Mouse (Mus musculus) hindbrain, embryonic 14.5 days (tissue): ENCODE measurements at regions not wholly inside any gene's neighbourhood (a gene's known extent, or its start where the extent isn't known, plus 50 kb on each side); places are given as distances from the start of the nearest gene placed in this dataset.

ENCODE experiments used
- ATAC-seq: fragments of 200-750 bp; cut with Nextera tagmentation; 2 replicates; pipeline ENCODE4 v1.8.0; 2017; ENCODE audit warnings: moderate number of reproducible peaks, mild to moderate bottlenecking, moderate TSS enrichment, moderate library complexity; ENCODE audit not compliant: low FRiP score
- DNase-seq: peaks from one replicate; pipeline ENCODE4 v3.0.0-alpha.2; 2015; ENCODE audit warnings: low spot score
- H3K27ac ChIP-seq: fragments of 300-500 bp; sonication (generic); 2 replicates; pipeline ENCODE4 v1.5.1; 2014; ENCODE audit warnings: mild to moderate bottlenecking, moderate library complexity
- H3K27me3 ChIP-seq: fragments of 300-500 bp; sonication (generic); 2 replicates; pipeline ENCODE4 v1.6.1; 2014; ENCODE audit warnings: mild to moderate bottlenecking, low read length, mixed read lengths; ENCODE audit not compliant: control insufficient read depth, insufficient read depth
- H3K36me3 ChIP-seq: fragments of 300-500 bp; sonication (generic); replicated peaks from 2 replicates; pipeline ENCODE4 v1.6.1; 2014; ENCODE audit not compliant: control insufficient read depth, insufficient read depth
- H3K4me1 ChIP-seq: fragments of 300-500 bp; sonication (generic); replicated peaks from 2 replicates; pipeline ENCODE4 v1.6.1; 2014; ENCODE audit warnings: antibody characterized with exemption, low read length, mixed read lengths; ENCODE audit not compliant: control insufficient read depth, insufficient read depth
- H3K4me2 ChIP-seq: fragments of 300-500 bp; sonication (generic); replicated peaks from 2 replicates; pipeline ENCODE4 v1.6.1; 2014; ENCODE audit warnings: mild to moderate bottlenecking, moderate library complexity
- H3K4me3 ChIP-seq: fragments of 300-500 bp; sonication (generic); replicated peaks from 2 replicates; pipeline ENCODE4 v1.5.1; 2014; ENCODE audit warnings: mild to moderate bottlenecking, low read length
- H3K9ac ChIP-seq: fragments of 300-500 bp; sonication (generic); 2 replicates; pipeline ENCODE4 v1.6.1; 2014
- H3K9me3 ChIP-seq: fragments of 300-500 bp; sonication (generic); 2 replicates; pipeline ENCODE4 v1.6.1; 2016; ENCODE audit warnings: low read length; ENCODE audit not compliant: control insufficient read depth
- WGBS: fragments of 180-500 bp; shearing (Covaris S2); extraction: QIAGEN DNeasy Blood & Tissue Kit; methylation state at CpG from one replicate; pipeline ENCODE4 v1.1.7; 2014; 5-methylcytosine and 5-hydroxymethylcytosine counted together

DNA sequence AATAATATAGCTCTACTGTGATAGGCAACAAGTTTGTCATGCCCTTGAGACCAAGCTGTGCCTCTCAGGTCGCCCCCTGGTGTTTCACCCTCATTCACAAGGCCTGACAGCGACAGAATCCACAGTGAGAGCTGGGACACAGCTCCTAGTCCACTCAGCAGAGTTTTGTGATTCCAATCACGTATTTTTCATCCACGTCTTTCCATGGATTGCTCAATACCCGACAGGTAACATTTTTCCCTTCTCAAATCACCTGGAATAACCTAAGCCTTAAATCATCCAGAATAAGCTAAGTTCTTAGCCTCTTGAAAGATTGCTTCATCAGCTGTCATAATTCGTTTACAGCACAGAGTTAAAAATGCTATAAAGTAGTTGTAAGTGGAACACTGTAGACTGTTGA lies 211.3 kb downstream of the Ccdc91 start:
- no peaks in the 10 kb centered on the region for H3K36me3 ChIP-seq
- H3K9me3 ChIP-seq = no peaks in the 10 kb centered on the region
- H3K4me3 ChIP-seq = no peak overlapping the region
- H3K27me3 ChIP-seq = no peaks in the 10 kb centered on the region
- ATAC-seq (no peak), DNase-seq (no peak)
- H3K27ac ChIP-seq = no peak overlapping the region
- 79% methylated on average over 6 of the region's 6 CpGs for WGBS
- H3K4me2 ChIP-seq = no peak overlapping the region
- H3K9ac ChIP-seq = no peak overlapping the region
- H3K4me1 ChIP-seq = no peaks in the 10 kb centered on the region

DNA sequence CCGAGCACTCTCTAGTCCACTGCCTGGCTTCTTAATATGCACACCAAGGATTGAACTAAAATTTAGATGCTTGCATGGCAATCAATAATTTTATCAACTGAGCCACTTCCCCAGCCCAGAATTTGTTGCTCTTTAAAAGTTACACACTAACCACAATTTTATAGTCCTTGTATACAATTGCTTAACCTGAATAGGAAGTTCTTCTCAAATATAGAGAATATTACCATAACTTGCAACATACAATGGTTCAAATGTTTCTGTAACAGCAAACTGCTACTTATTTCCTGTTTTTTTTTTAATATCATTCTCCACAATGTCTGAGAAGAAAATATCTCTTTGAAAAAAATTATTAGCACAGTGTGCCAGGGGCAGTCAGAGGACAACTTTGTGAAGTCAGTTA lies 222.6 kb downstream of the Ccdc91 start:
- 89% methylated on average over 1 of the region's 1 CpGs for WGBS
- H3K9ac ChIP-seq = no peak overlapping the region
- no peaks in the 10 kb centered on the region for H3K36me3 ChIP-seq
- ATAC-seq = no peak
- no peaks in the 10 kb centered on the region for H3K9me3 ChIP-seq
- no peak overlapping the region for H3K27ac ChIP-seq
- H3K27me3 ChIP-seq = no peaks in the 10 kb centered on the region
- no peak for DNase-seq
- no peak overlapping the region for H3K4me2 ChIP-seq
- no peaks in the 10 kb centered on the region for H3K4me1 ChIP-seq
- H3K4me3 ChIP-seq = no peak overlapping the region

DNA sequence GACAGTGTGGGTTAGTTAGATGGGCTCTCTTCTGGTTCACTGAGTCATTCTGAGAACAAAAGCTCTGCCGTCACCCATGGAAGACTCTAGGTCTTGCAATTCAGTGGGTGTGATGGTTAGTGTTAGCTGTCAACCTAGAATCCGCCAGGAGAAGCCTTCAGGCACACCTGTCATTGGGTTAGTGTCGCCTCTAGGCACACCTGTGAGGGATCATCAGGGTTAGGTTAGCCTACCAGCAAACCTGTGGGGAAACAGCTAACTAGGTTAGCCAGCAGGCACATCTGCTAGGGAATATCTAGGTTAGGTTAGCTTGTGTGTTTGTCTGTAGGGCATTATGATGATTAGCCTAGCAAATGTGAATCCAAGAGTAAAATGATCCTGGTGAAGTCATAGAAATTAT lies 223.8 kb downstream of the Ccdc91 start:
- ATAC-seq (no peak), DNase-seq (no peak)
- Histone ChIP-seq H3K9me3 (no peaks in the 10 kb centered on the region), H3K27me3 (no peaks in the 10 kb centered on the region), H3K4me3 (no peak overlapping the region), H3K9ac (no peak overlapping the region), H3K4me2 (no peak overlapping the region), H3K36me3 (no peaks in the 10 kb centered on the region), H3K4me1 (no peaks in the 10 kb centered on the region), H3K27ac (no peak overlapping the region)
- WGBS = 69% methylated on average over 3 of the region's 3 CpGs

DNA sequence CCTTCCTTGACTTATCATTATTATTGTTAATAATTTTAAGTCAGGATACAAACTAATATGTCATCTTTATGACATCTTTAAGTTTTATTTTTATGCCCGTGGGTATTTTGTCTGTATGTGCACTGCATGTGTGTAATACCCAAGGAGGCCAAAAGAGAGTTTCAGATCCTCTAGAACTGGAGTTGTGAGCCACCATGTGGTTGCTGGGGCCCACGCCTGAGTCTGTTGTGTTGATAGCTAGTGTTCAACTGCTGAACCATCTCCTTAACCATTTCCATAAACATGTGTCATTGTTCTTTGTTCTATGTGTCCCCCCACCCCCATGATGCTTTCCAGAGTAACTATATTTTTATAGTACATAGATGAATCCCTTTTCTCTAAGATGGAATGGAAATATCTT lies 225.0 kb downstream of the Ccdc91 start:
- H3K4me1 ChIP-seq = no peaks in the 10 kb centered on the region
- ATAC-seq (no peak), DNase-seq (no peak)
- H3K27ac ChIP-seq = no peak overlapping the region
- H3K9me3 ChIP-seq = no peaks in the 10 kb centered on the region
- H3K4me3 ChIP-seq = no peak overlapping the region
- H3K27me3 ChIP-seq = no peaks in the 10 kb centered on the region
- WGBS = 73% methylated on average over 2 of the region's 2 CpGs
- H3K36me3 ChIP-seq = no peaks in the 10 kb centered on the region
- H3K9ac ChIP-seq = no peak overlapping the region
- no peak overlapping the region for H3K4me2 ChIP-seq

DNA sequence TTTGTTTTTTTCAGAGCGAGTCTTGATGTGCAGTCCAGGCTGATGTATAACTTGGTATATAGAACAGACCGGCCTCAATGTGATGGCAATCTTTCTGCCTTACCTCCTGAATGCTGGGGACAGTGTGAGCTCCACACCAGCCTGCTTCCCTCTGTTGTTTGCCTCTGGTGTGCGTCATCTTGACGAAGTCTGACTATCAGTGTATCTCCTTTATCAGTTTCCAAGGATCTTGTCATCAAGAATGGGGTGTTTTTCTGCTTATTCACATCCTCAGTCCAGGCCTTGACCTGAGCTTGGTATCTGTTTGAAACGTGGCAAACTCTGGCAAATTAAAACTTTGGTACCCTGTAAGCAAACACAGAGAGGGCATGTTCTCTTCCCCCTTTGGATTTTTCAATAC lies 226.3 kb downstream of the Ccdc91 start:
- ATAC-seq (no peak), DNase-seq (no peak)
- Histone ChIP-seq H3K4me3 (no peak overlapping the region), H3K4me1 (no peaks in the 10 kb centered on the region), H3K9ac (no peak overlapping the region), H3K4me2 (no peak overlapping the region), H3K27ac (no peak overlapping the region), H3K9me3 (no peaks in the 10 kb centered on the region), H3K27me3 (no peaks in the 10 kb centered on the region), H3K36me3 (no peaks in the 10 kb centered on the region)
- 86% methylated on average over 5 of the region's 5 CpGs for WGBS

DNA sequence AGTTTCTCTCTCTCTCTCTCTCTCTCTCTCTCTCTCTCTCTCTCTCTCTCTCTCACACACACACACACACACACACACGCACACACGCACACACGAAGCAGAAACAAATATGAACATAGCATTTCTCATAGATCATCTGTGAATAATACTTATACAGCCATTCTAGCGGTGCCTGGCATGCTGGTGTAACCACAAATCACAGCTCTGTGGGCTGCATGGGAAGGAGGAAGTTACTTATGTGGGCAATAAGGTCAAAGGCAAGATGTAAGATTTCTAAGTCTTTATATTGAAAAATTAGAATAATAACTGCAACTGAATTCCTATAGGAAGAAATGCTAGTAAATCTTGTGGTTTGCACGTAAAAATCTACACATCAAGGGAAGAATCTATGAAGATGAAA lies 228.7 kb downstream of the Ccdc91 start:
- H3K9me3 ChIP-seq = no peaks in the 10 kb centered on the region
- H3K9ac ChIP-seq = no peak overlapping the region
- no peak overlapping the region for H3K4me2 ChIP-seq
- H3K36me3 ChIP-seq = no peaks in the 10 kb centered on the region
- H3K4me3 ChIP-seq = no peak overlapping the region
- no peaks in the 10 kb centered on the region for H3K27me3 ChIP-seq
- no peaks in the 10 kb centered on the region for H3K4me1 ChIP-seq
- no peak for DNase-seq
- no peak overlapping the region for H3K27ac ChIP-seq
- ATAC-seq = no peak
- WGBS = 87% methylated on average over 5 of the region's 5 CpGs

DNA sequence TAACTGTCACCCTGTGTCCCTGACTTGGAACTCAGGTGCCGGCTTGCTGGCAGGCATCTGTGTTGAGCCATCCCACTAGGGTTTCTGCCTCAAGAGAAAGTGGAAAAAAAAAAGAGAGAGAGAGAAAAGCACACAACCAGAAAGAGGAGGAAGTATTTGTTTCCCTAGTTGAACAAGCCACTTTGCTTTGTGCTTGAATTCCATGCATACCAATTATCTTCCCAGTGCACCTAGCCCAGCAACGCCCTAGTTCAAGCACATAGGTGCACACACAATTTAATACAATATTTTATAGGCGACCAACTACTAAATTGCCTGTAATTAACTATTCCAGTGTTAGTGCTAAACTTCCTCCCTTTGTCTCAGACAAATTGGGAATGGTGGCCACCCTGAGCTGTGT lies 230.3 kb downstream of the Ccdc91 start:
- Histone ChIP-seq H3K9ac (no peak overlapping the region), H3K27ac (no peak overlapping the region), H3K27me3 (no peaks in the 10 kb centered on the region), H3K4me1 (no peaks in the 10 kb centered on the region), H3K9me3 (no peaks in the 10 kb centered on the region), H3K4me3 (no peak overlapping the region), H3K36me3 (no peaks in the 10 kb centered on the region), H3K4me2 (no peak overlapping the region)
- ATAC-seq (no peak), DNase-seq (no peak)
- WGBS = 74% methylated on average over 3 of the region's 3 CpGs

DNA sequence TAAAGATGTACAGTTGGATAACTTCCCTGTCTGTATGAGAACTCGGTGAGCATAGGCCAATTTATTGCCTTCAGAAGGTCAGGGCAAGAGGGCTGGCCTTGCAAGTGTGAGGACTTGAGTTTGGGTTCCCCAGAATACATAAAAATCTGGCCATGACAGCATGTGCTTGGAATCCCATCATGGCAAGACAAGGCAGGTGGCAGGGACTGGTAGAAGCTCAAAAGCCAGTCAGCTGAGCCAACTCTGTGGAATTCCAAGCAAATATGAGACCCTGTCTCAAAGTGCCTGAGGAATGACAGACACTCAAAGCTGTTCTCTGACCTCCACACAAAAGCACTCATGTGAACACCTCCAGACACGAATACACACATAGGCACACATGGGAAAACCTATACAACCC lies 231.1 kb downstream of the Ccdc91 start:
- H3K4me1 ChIP-seq = no peaks in the 10 kb centered on the region
- no peaks in the 10 kb centered on the region for H3K36me3 ChIP-seq
- DNase-seq (no peak), ATAC-seq (no peak)
- H3K27me3 ChIP-seq = no peaks in the 10 kb centered on the region
- H3K27ac ChIP-seq = no peak overlapping the region
- H3K4me2 ChIP-seq = no peak overlapping the region
- WGBS = 82% methylated on average over 2 of the region's 2 CpGs
- no peak overlapping the region for H3K9ac ChIP-seq
- no peaks in the 10 kb centered on the region for H3K9me3 ChIP-seq
- H3K4me3 ChIP-seq = no peak overlapping the region

DNA sequence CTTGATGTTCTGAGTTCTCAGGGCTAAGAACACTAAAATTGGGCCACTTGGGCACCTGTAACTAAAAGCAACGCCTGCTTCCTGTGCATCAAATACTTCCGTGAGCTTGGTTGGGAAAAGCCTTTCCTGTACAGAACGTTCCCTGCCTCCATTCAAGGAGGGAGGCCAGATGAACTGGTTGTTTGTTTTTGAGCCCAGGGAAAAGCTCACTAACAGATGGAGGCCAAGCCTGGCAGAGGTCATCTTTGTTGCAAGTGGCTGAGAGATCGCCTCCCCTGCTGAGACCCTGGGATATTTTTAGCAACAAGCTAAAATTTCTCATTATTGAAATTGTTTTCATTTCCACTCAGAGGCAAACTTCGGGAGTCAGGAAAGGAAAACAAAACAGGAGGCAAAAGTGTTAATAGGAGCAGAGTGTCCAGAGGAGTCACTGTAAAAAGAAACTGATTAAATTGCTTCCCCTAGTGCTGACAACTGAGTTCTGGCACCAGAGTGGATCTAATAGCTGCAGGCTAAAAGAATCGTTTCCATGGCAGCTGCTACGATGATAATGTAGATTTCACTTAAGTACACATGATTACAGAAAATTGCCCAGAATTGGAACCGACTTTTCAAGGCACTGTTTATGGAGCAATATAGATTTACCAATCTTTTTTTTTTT lies 242.6 kb downstream of the Ccdc91 start:
- peak; percentile 51; the same call in 1 of the 2 replicates for ATAC-seq
- H3K9me3 ChIP-seq = no peaks in the 10 kb centered on the region
- H3K4me2 ChIP-seq = no peak overlapping the region; the same call in 1 of the 2 replicates
- no peaks in the 10 kb centered on the region for H3K27me3 ChIP-seq
- no peaks in the 10 kb centered on the region for H3K36me3 ChIP-seq
- no peak overlapping the region for H3K9ac ChIP-seq
- no peak overlapping the region for H3K27ac ChIP-seq
- peaks cover 10% of the 10 kb centered on the region; the same call in 1 of the 2 replicates for H3K4me1 ChIP-seq
- 34% methylated on average over 8 of the region's 8 CpGs for WGBS
- peak; percentile 40 for DNase-seq
- no peak overlapping the region for H3K4me3 ChIP-seq
